Mouse (Mus musculus): ENCODE measurements around the gene Mboat2.

Gene Mboat2

DNA sequence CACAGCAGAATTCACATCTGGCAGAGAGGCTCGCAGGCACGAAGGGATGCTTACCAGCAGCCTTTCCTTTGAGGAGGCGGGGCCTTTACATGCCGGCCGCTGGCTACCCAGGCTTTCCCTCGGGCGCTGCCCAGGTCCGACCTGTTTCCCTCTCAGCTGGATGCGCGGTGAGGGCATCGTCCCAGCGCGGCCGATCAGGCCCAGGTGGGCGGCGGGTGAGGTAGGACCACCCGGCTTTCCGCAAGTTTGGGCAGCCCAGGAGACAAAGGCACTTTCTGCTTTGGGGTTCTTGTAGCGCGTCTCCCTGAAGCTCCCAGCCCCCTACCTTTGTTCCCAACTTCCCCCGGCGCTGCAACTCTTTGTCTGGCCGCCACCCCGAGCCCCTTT, at the start of gene Mboat2:
Mboat2 (plus strand) TSS at position 114 of the 387 bp plus-strand sequence.
- DNase-seq (ENCODE audit: low read depth, low spot score): peak; percentile 54

DNA sequence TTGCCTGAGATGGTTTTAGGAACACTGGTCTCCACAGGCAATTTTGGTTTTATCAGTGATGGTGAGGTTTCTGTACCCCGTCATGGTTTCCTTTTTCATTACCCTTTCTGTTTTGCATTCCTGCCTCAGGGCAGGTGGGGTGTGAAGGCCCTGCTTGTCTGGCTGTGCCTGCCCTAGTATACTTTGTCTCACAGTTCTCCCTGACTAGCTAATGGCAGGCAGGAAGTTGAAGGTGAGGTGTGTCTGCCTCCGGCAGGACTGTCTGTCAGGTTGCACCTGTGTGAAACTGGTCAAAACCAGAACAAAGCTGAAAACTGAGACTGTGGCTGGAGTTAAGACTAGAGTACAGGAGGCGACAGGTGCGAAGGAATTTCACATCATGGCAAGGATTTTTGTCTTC, 46.9 kb upstream of the Mboat2 start:
- DNase-seq (ENCODE audit: low read depth, low spot score): no peak

DNA sequence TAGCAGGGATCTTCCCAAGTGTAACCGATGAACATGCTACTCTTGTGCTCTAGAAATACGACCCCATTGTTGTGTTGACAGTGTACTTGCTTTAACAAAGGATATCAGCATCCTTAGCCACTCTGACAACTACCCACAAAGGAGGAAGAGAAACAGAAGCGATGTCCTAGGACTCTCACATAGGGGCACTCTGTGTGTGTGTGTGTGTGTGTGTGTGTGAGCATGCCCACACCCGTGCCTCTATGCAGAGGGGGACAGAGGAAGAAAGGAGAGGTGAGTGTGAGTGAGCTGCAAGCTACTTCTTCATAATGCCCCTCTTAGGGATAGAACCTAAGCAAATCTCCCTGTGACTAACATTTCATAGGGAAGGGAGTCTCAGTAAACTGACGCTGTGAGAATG, 44.8 kb upstream of the Mboat2 start:
- no peak for DNase-seq (ENCODE audit: low read depth, low spot score)

DNA sequence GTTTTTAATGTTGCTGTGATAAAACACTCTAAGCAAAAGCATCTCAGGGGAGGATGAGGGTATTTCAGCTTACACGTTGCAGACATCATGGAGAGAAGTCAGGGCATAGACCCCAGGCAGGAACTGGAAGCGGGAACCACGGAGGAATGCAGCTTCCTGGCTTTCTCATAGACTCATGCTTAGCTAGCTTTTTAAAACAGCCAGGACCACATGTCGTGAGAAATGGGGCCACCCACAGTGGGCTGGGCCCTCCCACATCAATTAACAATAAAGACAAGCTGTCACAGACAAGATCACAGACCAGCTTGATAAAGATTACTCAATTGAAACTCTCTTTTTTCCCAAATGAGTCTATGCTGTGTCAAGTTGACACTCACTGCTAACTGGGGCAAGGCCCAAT, 44.4 kb upstream of the Mboat2 start:
- DNase-seq (ENCODE audit: low read depth, low spot score): no peak

DNA sequence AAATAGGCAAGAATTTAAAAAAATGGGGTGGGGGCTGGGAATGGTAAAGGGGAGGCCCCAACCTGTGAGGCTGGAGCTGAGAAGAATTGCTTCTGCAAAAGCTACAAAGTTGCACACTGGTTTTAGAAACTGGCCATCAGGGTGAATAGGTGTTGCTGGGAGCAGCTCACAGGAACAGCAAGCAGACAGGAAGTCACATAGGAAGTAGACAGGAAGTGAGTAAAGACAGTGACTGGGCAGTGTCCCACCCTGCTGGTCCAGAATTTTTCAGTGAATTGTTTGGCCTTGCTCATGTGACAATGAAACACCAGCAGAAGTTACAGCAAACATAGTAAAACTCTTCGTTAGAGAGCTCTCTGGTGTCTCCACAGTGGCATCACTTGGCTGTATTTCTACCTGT, 41.0 kb upstream of the Mboat2 start:
- DNase-seq (ENCODE audit: low read depth, low spot score): no peak

DNA sequence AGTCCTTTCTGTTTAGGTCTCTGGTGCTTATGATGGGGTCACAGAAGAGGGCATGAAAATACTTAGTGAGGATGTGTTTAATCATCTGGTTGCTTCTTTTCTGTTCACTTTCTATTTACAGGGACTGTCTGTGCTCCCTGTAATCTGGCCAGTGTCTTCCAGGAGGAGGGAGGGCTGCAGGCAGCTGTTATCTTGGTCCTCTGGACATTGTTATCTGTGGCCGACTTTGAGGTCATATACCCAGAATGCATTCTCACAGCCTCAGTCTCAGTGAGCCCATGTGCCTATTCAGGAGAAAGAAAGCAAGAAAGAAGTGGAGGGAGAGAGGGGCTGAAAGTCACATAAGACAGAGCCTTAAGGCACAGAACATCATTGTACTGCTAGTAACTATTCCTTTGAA, 19.4 kb upstream of the Mboat2 start:
- no peak for DNase-seq (ENCODE audit: low read depth, low spot score)

DNA sequence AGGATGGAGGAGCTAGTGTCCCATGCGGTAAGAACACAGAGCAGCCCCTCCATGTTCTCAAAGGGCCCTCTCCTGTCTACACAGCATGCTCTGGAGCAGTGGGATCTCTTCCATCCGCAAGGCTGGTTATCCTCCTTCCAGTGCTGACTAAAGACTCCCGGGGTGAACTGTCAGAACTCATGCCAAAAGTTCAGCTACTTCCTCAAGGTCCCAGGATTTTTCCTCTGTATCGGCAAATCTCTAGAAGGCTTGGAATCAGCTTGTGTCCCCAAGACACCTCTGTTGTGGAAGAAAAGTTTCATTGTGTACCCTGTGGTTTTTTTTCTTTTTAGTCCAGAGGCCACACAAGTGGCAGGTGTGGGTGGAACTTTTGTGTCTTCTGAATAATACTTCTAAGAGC, 18.8 kb upstream of the Mboat2 start:
- DNase-seq (ENCODE audit: low read depth, low spot score): no peak

DNA sequence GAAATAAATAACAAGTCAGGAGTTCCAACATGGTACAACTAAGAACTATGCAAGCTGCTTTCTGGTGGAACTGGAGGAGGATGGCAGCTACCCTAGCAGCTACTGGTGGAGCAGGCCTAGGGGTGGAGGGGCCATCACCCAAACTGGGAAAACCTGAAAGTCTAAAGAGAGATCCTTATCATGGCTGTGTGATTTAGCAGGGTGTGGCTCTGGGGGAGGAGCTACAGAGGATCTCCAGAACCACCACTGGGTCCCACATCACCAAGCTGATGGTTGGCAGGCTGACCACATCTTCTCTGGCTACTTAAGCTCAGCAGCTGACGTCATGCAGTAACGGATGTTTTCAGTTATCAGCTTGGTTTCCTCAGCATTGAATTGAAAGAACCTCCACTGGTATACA, 7.8 kb upstream of the Mboat2 start:
- no peak for DNase-seq (ENCODE audit: low read depth, low spot score)

DNA sequence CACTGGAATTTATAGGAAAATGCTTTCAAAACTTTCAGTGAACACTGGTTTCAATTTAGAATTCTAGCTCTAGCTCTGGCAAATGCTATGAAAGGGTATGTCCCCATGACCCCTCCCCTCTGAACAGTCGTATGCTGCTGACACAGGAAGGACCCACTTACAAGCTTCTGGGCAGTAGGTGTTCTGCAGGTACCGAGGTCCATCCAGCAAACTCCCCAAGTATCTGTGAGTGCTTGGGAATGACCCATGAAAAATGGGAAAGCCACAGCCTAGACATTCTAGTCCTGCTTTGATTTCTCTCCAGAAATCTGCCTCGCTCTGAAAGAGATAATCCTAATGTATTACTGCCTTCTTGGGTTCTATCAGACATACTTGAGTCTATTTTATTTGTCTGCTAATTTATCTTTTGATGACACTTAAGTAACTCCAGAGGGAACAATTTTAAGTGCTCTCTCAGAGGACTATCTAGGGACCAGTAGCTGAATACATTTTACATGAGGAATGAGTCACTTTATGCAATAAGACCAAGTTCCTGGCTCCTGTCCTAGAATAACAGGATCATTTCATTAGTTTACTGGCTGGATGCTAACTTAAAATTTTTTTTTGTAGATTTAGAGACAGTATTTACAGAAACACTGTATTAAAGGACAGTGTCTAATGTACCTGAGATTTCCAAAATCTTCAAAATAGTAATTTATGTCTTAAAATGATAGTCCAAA, 6.9 kb upstream of the Mboat2 start:
- peak; percentile 34 for DNase-seq (ENCODE audit: low read depth, low spot score)

DNA sequence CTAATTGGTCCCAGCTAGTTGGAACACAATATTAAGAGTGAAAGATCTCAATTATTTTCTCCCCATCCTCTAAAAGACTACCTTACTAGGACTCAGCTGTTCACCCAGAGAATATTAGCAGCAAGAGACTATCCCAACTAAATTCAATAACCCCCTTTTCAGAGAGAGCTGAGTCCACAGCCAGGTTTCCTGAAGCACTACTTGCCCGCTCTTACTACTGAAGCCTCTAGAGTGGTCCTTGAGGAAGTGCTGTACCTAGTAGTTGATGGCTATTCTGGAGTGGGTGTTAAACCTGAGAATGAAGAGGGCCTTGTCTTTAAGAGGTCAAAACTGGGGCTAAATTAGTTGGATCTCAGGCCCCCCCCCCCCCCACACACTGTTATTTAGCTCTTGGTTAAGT, 593 bp upstream of the Mboat2 start:
- no peak for DNase-seq (ENCODE audit: low read depth, low spot score)

DNA sequence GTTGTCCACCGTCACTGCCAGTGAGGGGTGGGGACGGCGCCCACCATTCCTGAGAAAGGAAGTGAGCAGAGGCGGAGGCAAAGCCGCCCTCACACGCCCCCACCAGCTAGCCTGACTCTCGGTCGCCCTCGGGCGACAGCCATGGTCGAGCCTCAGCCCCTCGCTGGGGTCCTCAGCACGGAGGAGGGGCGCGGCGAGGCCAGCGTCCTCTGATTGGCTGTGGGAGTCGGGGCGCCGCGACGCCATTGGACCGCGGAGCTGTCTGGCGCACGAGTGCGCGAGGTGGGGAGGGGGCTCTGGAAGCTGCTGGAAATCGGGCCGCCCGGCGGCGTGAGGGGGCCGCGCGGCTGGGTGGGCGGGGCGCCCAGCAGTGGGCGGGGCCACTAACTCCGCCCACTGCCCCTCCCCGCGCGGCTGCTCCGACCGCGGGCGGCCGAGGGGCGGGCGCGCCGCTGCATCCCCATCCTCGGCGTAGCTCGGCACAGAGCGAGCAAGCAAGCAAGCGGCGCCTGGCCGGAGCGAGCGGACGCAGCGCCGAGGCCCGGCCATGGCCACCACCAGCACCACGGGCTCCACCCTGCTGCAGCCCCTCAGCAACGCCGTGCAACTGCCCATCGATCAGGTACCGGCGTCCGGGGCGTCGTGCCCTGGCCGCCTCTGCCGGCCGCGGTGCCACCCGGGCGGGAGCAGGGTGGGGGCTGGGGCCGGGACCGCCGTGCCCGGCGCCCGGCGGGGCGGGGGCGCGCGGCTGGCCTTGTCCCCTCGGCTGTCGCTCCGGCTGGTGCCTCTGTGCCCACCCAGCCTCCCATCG, 679 bp downstream of the Mboat2 start:
- peak; percentile 93 for DNase-seq (ENCODE audit: low read depth, low spot score)

DNA sequence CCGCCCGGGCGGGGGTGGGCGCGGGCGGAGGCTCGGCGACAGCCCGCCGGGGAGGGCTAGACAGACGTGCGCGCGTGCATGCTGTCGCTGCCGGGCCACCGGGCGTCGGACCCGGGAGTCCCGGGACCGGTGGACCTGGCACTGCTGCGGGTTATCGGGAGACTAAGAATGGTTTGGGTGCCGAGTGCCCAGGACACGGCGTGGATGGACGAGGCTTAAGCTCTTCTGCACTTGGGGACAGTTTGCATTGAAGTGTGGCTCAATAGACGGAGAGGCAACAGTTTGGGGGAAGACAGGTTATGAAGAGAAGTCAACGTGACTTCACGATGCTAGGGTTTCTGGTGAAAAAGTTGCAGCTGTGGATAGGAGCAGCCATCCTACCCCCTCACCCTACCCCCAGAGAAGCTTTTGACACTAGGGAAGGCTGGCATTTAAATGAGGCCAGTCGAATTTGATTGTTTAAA, 1.3 kb downstream of the Mboat2 start:
- DNase-seq (ENCODE audit: low read depth, low spot score): no peak

DNA sequence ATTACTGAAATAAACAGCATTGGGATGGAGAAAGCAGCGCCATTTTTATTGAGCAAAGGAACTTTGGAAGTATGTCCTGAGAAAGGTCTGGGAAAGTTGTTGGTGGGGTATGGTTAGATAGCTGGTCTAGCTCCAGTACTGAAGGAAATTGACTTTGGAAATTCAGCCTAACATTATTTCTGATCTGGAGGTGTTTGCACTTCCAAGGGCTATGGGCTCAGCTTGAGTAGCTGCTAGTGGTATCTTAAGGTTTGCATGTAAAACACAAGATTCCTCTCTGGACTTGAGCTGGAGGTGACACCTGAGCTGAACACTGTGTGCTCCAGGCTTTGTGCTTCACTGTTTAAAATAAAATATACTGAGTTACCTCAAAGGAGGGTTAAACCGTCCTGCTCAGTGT, 1.8 kb downstream of the Mboat2 start:
- DNase-seq (ENCODE audit: low read depth, low spot score): no peak

DNA sequence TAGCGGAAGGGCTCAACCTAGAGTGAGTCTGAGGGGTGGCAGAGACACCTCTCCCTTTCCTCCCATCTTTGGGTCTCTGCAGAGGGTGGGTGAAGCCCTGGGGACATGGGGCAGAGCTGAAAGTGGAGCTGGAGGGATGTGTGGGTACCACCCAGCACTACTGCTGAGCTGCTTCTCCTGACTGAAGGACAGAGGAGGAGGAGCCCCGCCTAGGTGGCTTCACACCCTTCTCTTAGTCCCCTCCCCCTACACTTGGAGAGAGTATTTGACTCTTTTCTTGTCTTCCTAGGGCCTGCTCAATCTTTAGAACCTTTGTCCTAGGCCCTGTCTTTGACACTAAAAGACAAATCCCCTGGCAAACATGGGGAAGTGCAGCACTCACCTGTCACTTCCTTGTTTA, 7.3 kb downstream of the Mboat2 start:
- DNase-seq (ENCODE audit: low read depth, low spot score): no peak

DNA sequence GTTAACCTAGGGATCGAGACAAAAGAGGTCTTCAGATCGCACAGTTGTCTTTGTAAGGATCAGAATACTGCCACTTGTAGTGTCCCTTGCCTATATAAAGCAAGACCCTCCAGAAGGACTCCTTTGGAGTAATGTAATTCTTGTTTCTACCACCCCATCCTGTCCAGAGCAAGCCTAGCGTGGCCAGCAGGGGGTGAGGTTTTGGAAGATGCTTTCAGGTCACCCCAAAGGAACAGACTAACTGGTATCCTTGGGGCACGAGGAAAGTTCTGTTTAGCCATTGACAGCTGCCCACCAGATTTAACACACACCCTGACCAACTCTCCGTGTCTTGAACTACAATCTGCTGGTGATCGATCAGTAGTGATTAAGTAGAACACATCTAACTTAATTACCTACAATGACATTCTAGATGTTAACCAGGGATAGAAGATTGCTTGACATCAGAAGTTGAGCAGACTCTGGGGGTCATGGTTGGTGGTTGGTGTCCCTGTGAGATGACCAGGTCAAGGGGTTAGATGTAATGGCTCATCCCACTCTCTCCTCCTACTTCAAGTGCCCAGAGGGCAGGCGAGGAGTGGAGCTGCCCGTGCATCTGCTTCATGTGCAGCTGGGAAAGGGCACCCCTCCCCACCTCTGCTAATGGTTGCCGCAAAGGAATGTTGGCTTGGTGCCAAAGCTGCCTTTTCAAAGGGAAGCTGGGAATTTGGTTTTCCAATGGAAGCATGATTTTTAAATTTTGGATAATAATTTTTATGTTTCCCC, 10.6 kb downstream of the Mboat2 start:
- peak; percentile 29 for DNase-seq (ENCODE audit: low read depth, low spot score)

DNA sequence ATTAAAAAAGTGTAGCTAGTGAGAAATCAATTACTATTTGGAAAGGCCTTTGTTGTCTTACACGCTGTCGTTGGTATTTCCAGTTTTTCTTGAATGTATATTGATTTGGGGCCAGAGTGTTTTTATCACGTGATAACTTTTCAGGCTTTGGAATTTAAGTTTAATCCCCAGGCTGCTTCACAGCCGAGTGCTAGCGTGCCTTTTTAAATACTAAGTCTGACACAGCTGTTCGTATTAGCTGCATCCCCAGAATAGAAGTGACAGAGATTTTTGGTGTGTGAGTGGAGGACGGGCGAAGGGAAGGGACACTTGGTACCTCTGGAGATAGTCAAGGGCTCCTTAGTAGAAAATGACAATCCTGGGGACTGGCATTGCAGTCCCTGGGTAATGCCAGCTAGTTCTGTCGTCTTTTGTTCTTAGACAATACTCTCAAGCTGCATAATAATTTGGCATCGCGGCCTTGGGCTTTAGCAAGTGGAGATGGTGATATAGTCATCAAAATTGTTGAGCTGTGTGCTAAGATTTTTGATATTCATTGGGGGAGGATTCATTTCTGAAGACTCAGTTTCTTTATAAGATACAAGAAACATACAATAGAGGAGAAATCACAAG, 11.7 kb downstream of the Mboat2 start:
- DNase-seq (ENCODE audit: low read depth, low spot score): peak; percentile 25

DNA sequence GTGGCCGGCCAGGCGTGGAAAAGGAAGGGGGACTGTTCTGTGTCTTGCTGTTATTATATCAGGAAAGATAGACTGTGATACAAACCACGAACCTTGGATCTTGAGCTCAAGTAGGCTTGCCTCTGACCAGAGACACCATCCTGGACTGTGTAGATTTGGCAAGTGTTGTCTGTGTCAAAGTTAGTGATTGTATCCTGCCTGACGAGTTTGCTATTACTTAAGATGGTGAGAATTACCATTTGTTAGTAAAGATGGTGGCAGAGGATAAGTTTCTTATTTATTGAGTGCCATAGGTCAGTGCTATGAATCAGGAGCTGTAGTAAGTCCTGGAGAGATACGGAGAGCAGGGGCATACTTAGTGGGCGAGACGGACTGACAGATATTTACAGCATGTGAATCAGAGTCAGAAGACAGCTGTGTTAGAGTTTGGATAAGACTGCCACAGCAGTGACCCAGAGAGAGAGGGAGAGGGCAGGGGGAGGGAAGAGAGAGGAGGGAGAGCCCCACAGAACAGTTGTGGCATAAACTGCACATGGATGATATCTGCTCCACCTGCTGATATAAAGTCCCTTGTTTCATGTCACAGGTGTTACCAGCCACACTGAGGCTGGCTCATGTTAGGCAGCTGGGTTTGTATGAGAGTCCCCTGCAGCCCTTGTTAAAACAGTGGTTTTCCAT, 12.9 kb downstream of the Mboat2 start:
- DNase-seq (ENCODE audit: low read depth, low spot score): no peak

DNA sequence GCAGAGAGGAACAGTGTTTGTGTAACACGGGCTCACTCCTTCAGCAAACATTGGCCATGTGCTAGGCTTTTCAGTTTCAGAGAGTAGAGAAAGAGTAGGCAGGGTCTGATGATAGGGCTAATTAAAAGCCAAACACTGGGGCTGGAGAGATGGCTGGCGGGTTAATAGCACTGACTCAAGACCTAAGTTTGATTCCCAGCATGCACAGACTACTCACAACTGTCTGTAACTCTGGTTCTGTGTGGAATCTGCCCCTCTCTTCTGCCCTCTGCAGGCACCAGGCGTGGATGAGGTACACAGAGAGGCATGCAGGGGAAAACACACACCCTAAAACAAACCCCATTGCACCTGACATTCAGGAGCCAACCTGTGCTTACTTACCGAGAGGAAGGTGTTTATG, 14.7 kb downstream of the Mboat2 start:
- DNase-seq (ENCODE audit: low read depth, low spot score): no peak

DNA sequence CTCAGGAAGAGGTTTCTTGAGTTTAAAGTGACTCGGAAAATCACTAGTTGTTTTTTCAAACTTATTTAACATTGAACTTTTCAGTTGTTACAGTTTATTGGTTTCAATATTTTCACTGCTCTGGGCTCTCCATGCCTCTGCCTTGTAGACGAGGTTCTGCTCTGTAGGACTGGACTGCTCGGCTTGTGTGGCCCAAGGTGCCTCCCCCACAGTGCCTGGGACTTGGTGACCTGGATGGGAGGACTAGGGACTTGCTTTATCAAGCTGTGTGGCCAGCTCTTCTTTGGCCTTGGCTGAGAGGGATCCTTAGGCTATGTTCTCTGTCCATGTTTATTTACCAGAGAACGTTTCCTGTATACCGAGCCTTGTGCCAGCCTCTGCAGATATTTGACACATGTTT, 17.4 kb downstream of the Mboat2 start:
- no peak for DNase-seq (ENCODE audit: low read depth, low spot score)

DNA sequence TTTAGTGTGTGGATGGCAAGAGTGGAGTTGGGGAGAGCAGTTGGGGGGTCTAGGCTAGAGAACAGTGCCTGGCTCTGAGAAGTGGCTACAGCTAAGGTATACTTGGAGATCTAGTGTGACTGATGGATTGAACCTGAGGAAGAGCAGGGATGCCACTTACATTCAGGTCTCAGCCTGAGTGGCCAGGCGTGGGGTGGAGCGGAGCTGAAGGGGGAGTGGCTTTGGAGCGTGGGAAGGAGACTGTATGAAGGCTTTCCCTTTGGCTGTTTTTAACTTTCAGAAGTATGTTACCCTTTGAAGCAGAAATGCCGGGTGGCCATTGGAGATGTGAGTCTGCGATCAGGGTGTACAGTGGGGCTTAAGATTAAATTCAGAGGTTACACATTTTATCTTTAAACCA, 26.7 kb downstream of the Mboat2 start:
- no peak for DNase-seq (ENCODE audit: low read depth, low spot score)

DNA sequence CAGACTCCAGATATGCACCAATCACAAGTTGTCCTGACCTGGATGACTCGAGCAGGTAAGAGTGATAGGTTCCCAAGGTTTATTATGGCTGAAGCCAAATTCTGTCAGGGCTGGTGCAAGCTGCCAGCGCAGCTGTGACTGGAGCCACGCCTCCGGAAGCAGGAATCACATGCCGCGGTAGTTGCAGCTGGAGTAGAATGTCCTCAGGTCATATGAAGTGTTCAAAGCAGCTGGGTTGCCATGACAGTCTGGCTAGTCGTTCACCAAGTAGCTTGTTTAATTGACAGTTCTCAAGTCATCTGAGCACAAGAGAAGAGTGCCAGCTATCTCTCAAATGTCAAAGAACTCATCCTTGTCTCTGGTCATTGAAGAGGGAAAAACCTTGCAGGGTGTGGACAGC, 28.7 kb downstream of the Mboat2 start:
- no peak for DNase-seq (ENCODE audit: low read depth, low spot score)
